Mouse (Mus musculus): ENCODE data around the gene Sar1b. TPM values are rescaled to one million over a fixed set of nuclear protein-coding genes. Genes with fewer than 3 reads are reported as not detected.

Gene Sar1b
- total and polyA plus RNA-seq, 3 experiments, result 104 to 124 TPM; not detected in 1

DNA sequence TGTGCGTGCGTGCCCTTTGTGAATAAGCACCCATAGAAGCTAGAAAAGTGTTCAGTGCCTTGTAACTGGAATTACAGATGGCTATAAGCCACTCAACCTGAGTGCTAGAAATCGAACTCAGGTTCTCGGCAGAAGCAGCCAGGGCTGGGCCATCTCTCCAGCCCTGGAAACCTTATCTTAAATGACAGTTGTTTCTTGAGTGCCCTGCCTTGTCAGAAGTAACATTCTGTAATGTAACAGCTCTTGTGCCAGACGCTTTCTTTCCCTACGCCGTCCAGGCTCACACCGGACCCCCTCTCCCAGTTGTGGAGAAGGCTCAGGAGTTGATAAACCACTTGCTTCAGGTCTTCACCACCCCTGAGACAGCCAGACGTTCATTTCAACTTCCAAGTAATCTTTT lies 77.2 kb downstream of the Sar1b start:
- Histone ChIP-seq H3K79me2 (ENCODE audit: control insufficient read depth, insufficient read depth, low read length, poor library complexity) (no peaks in the 10 kb centered on the region), H3K36me3 (ENCODE audit: control insufficient read depth in 1 of 2, insufficient read depth in 2 of 2, low read length in 2 of 2) (no peaks in the 10 kb centered on the region; a peak in 2 of 4 replicates), H3K27me3 (ENCODE audit: control insufficient read depth in 1 of 2, insufficient read depth in 2 of 2, low read length in 2 of 2) (no peaks in the 10 kb centered on the region), H3K4me3 (ENCODE audit: control insufficient read depth in 1 of 2, insufficient read depth in 1 of 2, low read depth in 2 of 2, low read length in 2 of 2) (no peak overlapping the region), H3K4me1 (ENCODE audit: control insufficient read depth in 1 of 2, insufficient read depth in 2 of 2, low read length in 2 of 2) (no peaks in the 10 kb centered on the region), H3K9me3 (replicated peaks; ENCODE audit: insufficient read depth, low read length) (no peaks in the 10 kb centered on the region), H3K27ac (ENCODE audit: control insufficient read depth, low read depth, low read length) (no peak overlapping the region), H3K9ac (ENCODE audit: control insufficient read depth, low read depth, low read length, poor library complexity, severe bottlenecking) (no peak overlapping the region)
- peak; percentile 47 for DNase-seq (ENCODE audit: low read depth, low spot score)
- 0 out of 2 replicates have a peak, but pooled peaks have one; percentile 20 for TF ChIP-seq GATA1 (IDR thresholded peaks at IDR 0.05; ENCODE audit: low read depth, low read length)
- TF ChIP-seq NELFE (IDR thresholded peaks at IDR 0.05; ENCODE audit: low read depth, low read length), result no peak

DNA sequence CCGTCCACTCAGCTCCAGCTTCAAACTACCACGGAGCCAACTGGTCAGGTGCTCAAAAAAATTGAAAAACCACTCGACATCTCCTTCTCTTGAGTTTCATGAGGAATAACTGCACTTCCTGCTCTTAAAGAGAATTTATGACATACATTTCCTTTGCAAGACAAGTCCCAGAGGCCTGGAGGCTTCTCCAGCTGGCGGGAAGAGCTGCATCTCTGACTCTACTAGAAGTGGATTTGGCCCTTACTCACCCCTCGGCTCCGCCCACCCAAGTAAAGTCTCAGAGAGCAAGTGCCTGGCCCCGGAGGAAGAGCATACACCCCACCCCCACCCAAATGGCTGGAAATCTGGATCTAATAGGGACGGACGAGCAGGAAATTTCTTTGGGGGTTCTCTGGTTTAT lies 77.7 kb downstream of the Sar1b start:
- H3K27me3 ChIP-seq (ENCODE audit: control insufficient read depth in 1 of 2, insufficient read depth in 2 of 2, low read length in 2 of 2), result no peaks in the 10 kb centered on the region
- no peak for DNase-seq (ENCODE audit: low read depth, low spot score)
- TF ChIP-seq EP300 (IDR thresholded peaks at IDR 0.05; ENCODE audit: low read depth in 1 of 2, low read length in 2 of 2) (no peak), MXI1 (IDR thresholded peaks at IDR 0.05; ENCODE audit: low read depth, low read length) (no peak), SIN3A (IDR thresholded peaks at IDR 0.05; ENCODE audit: low read length) (no peak), CHD2 (IDR thresholded peaks at IDR 0.05; ENCODE audit: low read length) (no peak), USF1 (IDR thresholded peaks at IDR 0.05; ENCODE audit: low read depth, low read length) (no peak), RAD21 (IDR thresholded peaks at IDR 0.05; ENCODE audit: low read depth, low read length) (no peak), KAT2A (conservative IDR thresholded peaks at IDR 0.05; ENCODE audit: low read depth, low read length) (no peak), ZC3H11A (IDR thresholded peaks at IDR 0.05; ENCODE audit: low read depth, low read length) (no peak), MAX (IDR thresholded peaks at IDR 0.05; ENCODE audit: low read length) (no peak), CHD1 (IDR thresholded peaks at IDR 0.05; ENCODE audit: low read depth, low read length) (no peak), MYB (IDR thresholded peaks at IDR 0.05; ENCODE audit: low read depth, low read length) (no peak), MEF2A (IDR thresholded peaks at IDR 0.05; ENCODE audit: extremely low read depth, insufficient replicate concordance, low read depth, low read length, poor library complexity, severe bottlenecking) (no peak), BHLHE40 (IDR thresholded peaks at IDR 0.05; ENCODE audit: borderline replicate concordance, low read depth, low read length) (no peak), TCF12 (IDR thresholded peaks at IDR 0.05; ENCODE audit: low read depth, low read length) (no peak), GATA1 (IDR thresholded peaks at IDR 0.05; ENCODE audit: low read depth, low read length) (no peak), TBP (IDR thresholded peaks at IDR 0.05; ENCODE audit: low read depth, low read length) (no peak), POLR2AphosphoS5 (IDR thresholded peaks at IDR 0.05; ENCODE audit: borderline replicate concordance, low read depth, low read length) (no peak), NRF1 (IDR thresholded peaks at IDR 0.05; ENCODE audit: insufficient read depth, low read depth, low read length, poor library complexity, severe bottlenecking) (no peak), POLR2A (IDR thresholded peaks at IDR 0.05; ENCODE audit: control insufficient read depth in 1 of 2, insufficient read depth in 1 of 2, low read depth in 1 of 2, low read length in 2 of 2, poor library complexity in 1 of 2) (no peak), MAFK (IDR thresholded peaks at IDR 0.05; ENCODE audit: borderline replicate concordance, low read depth, low read length) (no peak)
- no peak overlapping the region for H3K27ac ChIP-seq (ENCODE audit: control insufficient read depth, low read depth, low read length)
- no peaks in the 10 kb centered on the region for H3K79me2 ChIP-seq (ENCODE audit: control insufficient read depth, insufficient read depth, low read length, poor library complexity)
- no peaks in the 10 kb centered on the region for H3K4me1 ChIP-seq (ENCODE audit: control insufficient read depth in 1 of 2, insufficient read depth in 2 of 2, low read length in 2 of 2)
- H3K36me3 ChIP-seq (ENCODE audit: control insufficient read depth in 1 of 2, insufficient read depth in 2 of 2, low read length in 2 of 2), result no peaks in the 10 kb centered on the region; a peak in 2 of 4 replicates
- H3K9me3 ChIP-seq (replicated peaks; ENCODE audit: insufficient read depth, low read length), result no peaks in the 10 kb centered on the region
- H3K4me3 ChIP-seq (ENCODE audit: control insufficient read depth in 1 of 2, insufficient read depth in 1 of 2, low read depth in 2 of 2, low read length in 2 of 2), result no peak overlapping the region
- no peak overlapping the region for H3K9ac ChIP-seq (ENCODE audit: control insufficient read depth, low read depth, low read length, poor library complexity, severe bottlenecking)

Other genes starting within 250 kb of the Sar1b start
- 17.2 and 22.7 TPM in 2 replicates for gene Phykpl, start 178.9 kb upstream of the Sar1b start, total RNA-seq (2012; rRNA removed)
- 10 to 100 TPM in 1 of 2 experiments, not detected in 1; 23.0 TPM for gene Phykpl, start 178.9 kb upstream of the Sar1b start, polyA plus RNA-seq (2012; ENCODE audit: insufficient read depth in 1 of 2, insufficient read length in 2 of 2, low read depth in 1 of 2, low replicate concordance in 2 of 2, missing spikeins in 1 of 2)
- gene Hnrnpab, start 156.8 kb upstream of the Sar1b start, total RNA-seq (2012; rRNA removed), result 894 and 908 TPM in 2 replicates
- 1,000 to 10,000 TPM in 1 of 2 experiments, 100 to 1,000 TPM in 1; 184 to 1,104 TPM for gene Hnrnpab, start 156.8 kb upstream of the Sar1b start, polyA plus RNA-seq (2012; ENCODE audit: insufficient read depth in 1 of 2, insufficient read length in 2 of 2, low read depth in 1 of 2, low replicate concordance in 2 of 2, missing spikeins in 1 of 2)
- 588 and 649 TPM in 2 replicates for gene Nhp2, start 144.0 kb upstream of the Sar1b start, total RNA-seq (2012; rRNA removed)
- 1,000 to 10,000 TPM in 1 of 2 experiments, 100 to 1,000 TPM in 1; 739 to 6,489 TPM for gene Nhp2, start 144.0 kb upstream of the Sar1b start, polyA plus RNA-seq (2012; ENCODE audit: insufficient read depth in 1 of 2, insufficient read length in 2 of 2, low read depth in 1 of 2, low replicate concordance in 2 of 2, missing spikeins in 1 of 2)
- gene Rmnd5b, start 127.8 kb upstream of the Sar1b start, total RNA-seq (2012; rRNA removed), result 52.5 and 55.1 TPM in 2 replicates
- 10 to 100 TPM in 1 of 2 experiments, not detected in 1; 63.0 TPM for gene Rmnd5b, start 127.8 kb upstream of the Sar1b start, polyA plus RNA-seq (2012; ENCODE audit: insufficient read depth in 1 of 2, insufficient read length in 2 of 2, low read depth in 1 of 2, low replicate concordance in 2 of 2, missing spikeins in 1 of 2)
- 6.9 and 7.1 TPM in 2 replicates for gene N4bp3, start 112.8 kb upstream of the Sar1b start, total RNA-seq (2012; rRNA removed)
- gene N4bp3, start 112.8 kb upstream of the Sar1b start, polyA plus RNA-seq (2012; ENCODE audit: insufficient read depth in 1 of 2, insufficient read length in 2 of 2, low read depth in 1 of 2, low replicate concordance in 2 of 2, missing spikeins in 1 of 2), result 10 to 100 TPM in 1 of 2 experiments, not detected in 1; 11.5 TPM
- 0.39 and 0.56 TPM in 2 replicates for gene D930048N14Rik, start 112.7 kb upstream of the Sar1b start, total RNA-seq (2012; rRNA removed)
- 1 to 10 TPM in 1 of 2 experiments, not detected in 1; 2.1 TPM for gene D930048N14Rik, start 112.7 kb upstream of the Sar1b start, polyA plus RNA-seq (2012; ENCODE audit: insufficient read depth in 1 of 2, insufficient read length in 2 of 2, low read depth in 1 of 2, low replicate concordance in 2 of 2, missing spikeins in 1 of 2)
- gene 0610009B22Rik, start 74.8 kb upstream of the Sar1b start, total RNA-seq (2012; rRNA removed), result 37.3 and 37.7 TPM in 2 replicates
- 10 to 100 TPM in 1 of 2 experiments, not detected in 1; 24.4 TPM for gene 0610009B22Rik, start 74.8 kb upstream of the Sar1b start, polyA plus RNA-seq (2012; ENCODE audit: insufficient read depth in 1 of 2, insufficient read length in 2 of 2, low read depth in 1 of 2, low replicate concordance in 2 of 2, missing spikeins in 1 of 2)
- gene Sec24a, start 53 bp upstream of the Sar1b start, total RNA-seq (2012; rRNA removed), result 5.3 TPM in 2 replicates
- gene Sec24a, start 53 bp upstream of the Sar1b start, polyA plus RNA-seq (2012; ENCODE audit: insufficient read depth in 1 of 2, insufficient read length in 2 of 2, low read depth in 1 of 2, low replicate concordance in 2 of 2, missing spikeins in 1 of 2), result 10 to 100 TPM; 14.1 to 38.2 TPM
- gene Jade2, start 94.0 kb downstream of the Sar1b start, total RNA-seq (2012; rRNA removed), result 4.5 and 5.4 TPM in 2 replicates
- 10 to 100 TPM in 1 of 2 experiments, not detected in 1; 13.0 TPM for gene Jade2, start 94.0 kb downstream of the Sar1b start, polyA plus RNA-seq (2012; ENCODE audit: insufficient read depth in 1 of 2, insufficient read length in 2 of 2, low read depth in 1 of 2, low replicate concordance in 2 of 2, missing spikeins in 1 of 2)
- gene Cdkn2aipnl, start 204.0 kb downstream of the Sar1b start, total RNA-seq (2012; rRNA removed), result 91.9 and 111 TPM in 2 replicates
- 10 to 100 TPM in 1 of 2 experiments, not detected in 1; 74.5 TPM for gene Cdkn2aipnl, start 204.0 kb downstream of the Sar1b start, polyA plus RNA-seq (2012; ENCODE audit: insufficient read depth in 1 of 2, insufficient read length in 2 of 2, low read depth in 1 of 2, low replicate concordance in 2 of 2, missing spikeins in 1 of 2)
- gene Ube2b, start 237.1 kb downstream of the Sar1b start, total RNA-seq (2012; rRNA removed), result 35.4 and 39.5 TPM in 2 replicates
- 100 to 1,000 TPM in 1 of 2 experiments, not detected in 1; 112 TPM for gene Ube2b, start 237.1 kb downstream of the Sar1b start, polyA plus RNA-seq (2012; ENCODE audit: insufficient read depth in 1 of 2, insufficient read length in 2 of 2, low read depth in 1 of 2, low replicate concordance in 2 of 2, missing spikeins in 1 of 2)
- 4.4 and 4.9 TPM in 2 replicates for gene Cdkl3, start 240.5 kb downstream of the Sar1b start, total RNA-seq (2012; rRNA removed)
- gene Cdkl3, start 240.5 kb downstream of the Sar1b start, polyA plus RNA-seq (2012; ENCODE audit: insufficient read depth in 1 of 2, insufficient read length in 2 of 2, low read depth in 1 of 2, low replicate concordance in 2 of 2, missing spikeins in 1 of 2), result 1 to 10 TPM in 1 of 2 experiments, not detected in 1; 3.7 TPM

Data from MEL (cell line).